Mouse (Mus musculus): ENCODE data around the gene A630001G21Rik. TPM values are rescaled to one million over a fixed set of nuclear protein-coding genes. Genes with fewer than 3 reads are reported as not detected.
"Not testable (repeated sequence)": the region's sequence is repeated elsewhere in the genome, so short reads cannot be mapped to it uniquely, and the experiment has no call there.

Gene A630001G21Rik
- 0.59 and 0.80 TPM in 2 replicates for polyA plus RNA-seq (2014; fragmentation: Nextera tagmentation; extraction: Ambion mirVana)

DNA sequence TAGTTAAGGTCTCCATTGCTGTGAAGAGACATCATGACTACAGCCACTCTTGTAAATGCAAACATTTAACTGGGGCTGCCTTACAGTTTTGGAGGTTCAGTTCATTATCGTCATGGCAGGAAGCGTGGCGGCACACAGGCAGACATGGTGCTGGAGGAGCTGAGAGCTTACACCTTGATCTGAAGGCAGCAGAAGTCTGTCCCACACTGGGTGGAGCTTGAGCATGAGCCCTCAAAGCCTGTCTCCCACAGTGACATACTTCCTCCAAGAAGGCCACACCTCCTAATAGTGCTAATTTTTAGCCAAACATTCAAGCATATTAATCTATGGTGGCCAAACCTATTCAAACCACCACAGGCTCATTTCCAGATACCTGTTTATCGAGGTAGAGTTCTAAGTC, at the start of gene A630001G21Rik:
Gene A630001G21Rik (minus strand): TSS at position 208 of the 400 bp plus-strand sequence.
- Histone ChIP-seq H3K9ac (replicated peaks; ENCODE audit: low read length) (no peak within 1 kb of the TSS), H3K4me3 (replicated peaks; ENCODE audit: low read depth, low read length) (no peak within 1 kb of the TSS), H3K36me3 (ENCODE audit: control insufficient read depth, insufficient read depth, low read length) (no peaks in the 10 kb centered on the region), H3K4me2 (ENCODE audit: low read length) (no peak within 1 kb of the TSS), H3K9me3 (ENCODE audit: control insufficient read depth, low read length) (no peaks in the 10 kb centered on the region), H3K4me1 (ENCODE audit: control insufficient read depth, insufficient read depth, low read length) (no peaks in the 10 kb centered on the region), H3K27me3 (ENCODE audit: control insufficient read depth, insufficient read depth, low read length) (no peaks in the 10 kb centered on the region), H3K27ac (replicated peaks; ENCODE audit: low read depth, low read length) (no peak within 1 kb of the TSS)
- ATAC-seq (ENCODE audit: low FRiP score, low TSS enrichment): no peak
- 90% methylated on average over 4 of the region's 4 CpGs for WGBS
- no peak for DNase-seq

DNA sequence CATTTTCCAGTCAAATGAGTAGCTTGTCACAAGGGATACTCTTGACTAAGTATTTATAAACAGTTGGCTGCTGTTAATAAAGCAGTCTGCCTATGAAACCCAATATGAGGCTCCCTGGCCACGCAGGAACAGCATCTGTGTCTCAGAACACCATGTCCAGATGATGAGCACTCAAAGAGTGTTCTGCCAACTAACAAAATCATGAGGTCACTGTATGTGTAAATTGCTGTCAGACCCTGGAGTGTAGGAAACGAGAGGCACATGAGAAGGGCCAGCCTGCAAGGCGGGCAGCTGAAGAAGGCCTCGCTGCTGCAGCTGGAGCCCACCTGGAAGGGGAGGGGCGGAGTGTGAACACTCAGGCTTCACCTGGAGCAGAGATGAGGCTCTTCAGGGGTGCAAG, 48.7 kb upstream of the A630001G21Rik start:
- H3K9me3 ChIP-seq (ENCODE audit: control insufficient read depth, low read length): no peaks in the 10 kb centered on the region
- H3K4me3 ChIP-seq (replicated peaks; ENCODE audit: low read depth, low read length): no peak overlapping the region
- peaks cover 24% of the 10 kb centered on the region for H3K36me3 ChIP-seq (ENCODE audit: control insufficient read depth, insufficient read depth, low read length)
- DNase-seq: no peak
- no peaks in the 10 kb centered on the region for H3K4me1 ChIP-seq (ENCODE audit: control insufficient read depth, insufficient read depth, low read length)
- H3K27me3 ChIP-seq (ENCODE audit: control insufficient read depth, insufficient read depth, low read length): no peaks in the 10 kb centered on the region
- ATAC-seq (ENCODE audit: low FRiP score, low TSS enrichment): no peak
- H3K4me2 ChIP-seq (ENCODE audit: low read length): no peak overlapping the region
- 92% methylated on average over 5 of the region's 5 CpGs for WGBS
- H3K9ac ChIP-seq (replicated peaks; ENCODE audit: low read length): no peak overlapping the region
- H3K27ac ChIP-seq (replicated peaks; ENCODE audit: low read depth, low read length): no peak overlapping the region

DNA sequence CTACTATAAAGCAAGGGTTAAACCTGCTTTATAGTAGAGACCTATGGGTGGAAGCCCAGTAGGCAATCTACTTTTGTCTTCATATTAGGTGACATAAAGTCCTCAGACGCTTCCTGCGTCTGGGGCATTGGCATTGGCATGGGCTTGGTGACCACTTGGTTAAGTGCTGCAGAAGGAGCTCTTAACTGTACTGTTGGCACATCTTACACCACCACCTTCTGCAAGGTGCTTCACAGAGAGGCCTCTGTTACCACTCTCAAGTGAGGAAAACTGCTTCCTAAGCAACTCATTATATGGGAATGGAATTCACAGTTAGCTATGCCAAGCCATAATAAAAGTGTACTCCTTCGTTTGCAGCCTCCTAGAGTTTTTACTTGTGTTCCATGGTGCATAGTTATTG, 46.5 kb upstream of the A630001G21Rik start:
- no peak for ATAC-seq (ENCODE audit: low FRiP score, low TSS enrichment)
- Histone ChIP-seq H3K4me3 (replicated peaks; ENCODE audit: low read depth, low read length) (no peak overlapping the region), H3K27me3 (ENCODE audit: control insufficient read depth, insufficient read depth, low read length) (no peaks in the 10 kb centered on the region), H3K9me3 (ENCODE audit: control insufficient read depth, low read length) (no peaks in the 10 kb centered on the region), H3K4me2 (ENCODE audit: low read length) (no peak overlapping the region), H3K4me1 (ENCODE audit: control insufficient read depth, insufficient read depth, low read length) (no peaks in the 10 kb centered on the region), H3K9ac (replicated peaks; ENCODE audit: low read length) (no peak overlapping the region), H3K27ac (replicated peaks; ENCODE audit: low read depth, low read length) (no peak overlapping the region), H3K36me3 (ENCODE audit: control insufficient read depth, insufficient read depth, low read length) (peaks cover 33% of the 10 kb centered on the region)
- WGBS: 89% methylated on average over 3 of the region's 3 CpGs
- DNase-seq: no peak

DNA sequence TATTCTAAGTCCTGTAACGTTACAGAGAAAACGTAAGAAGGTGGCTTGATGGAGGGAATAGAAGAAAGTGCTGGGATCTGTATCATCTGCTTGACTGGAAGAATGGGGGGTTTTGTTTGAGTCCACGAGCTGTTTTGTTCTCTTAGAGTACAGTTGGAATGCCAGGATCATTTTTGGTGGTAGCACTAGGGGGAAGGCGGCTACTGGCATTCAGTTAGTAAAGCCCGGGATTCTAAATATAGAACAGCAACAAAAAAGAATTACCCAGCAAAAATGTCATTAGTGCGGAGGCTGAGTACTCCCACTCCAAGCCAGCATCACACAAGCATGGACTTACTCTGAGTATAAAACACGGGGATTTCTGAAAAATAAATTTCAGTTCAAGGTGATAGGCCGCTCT, 43.8 kb upstream of the A630001G21Rik start:
- ATAC-seq (ENCODE audit: low FRiP score, low TSS enrichment) (no peak), DNase-seq (no peak)
- Histone ChIP-seq H3K4me2 (ENCODE audit: low read length) (no peak overlapping the region), H3K36me3 (ENCODE audit: control insufficient read depth, insufficient read depth, low read length) (peaks cover 42% of the 10 kb centered on the region), H3K4me1 (ENCODE audit: control insufficient read depth, insufficient read depth, low read length) (no peaks in the 10 kb centered on the region), H3K9ac (replicated peaks; ENCODE audit: low read length) (no peak overlapping the region), H3K4me3 (replicated peaks; ENCODE audit: low read depth, low read length) (no peak overlapping the region), H3K27ac (replicated peaks; ENCODE audit: low read depth, low read length) (no peak overlapping the region), H3K9me3 (ENCODE audit: control insufficient read depth, low read length) (no peaks in the 10 kb centered on the region), H3K27me3 (ENCODE audit: control insufficient read depth, insufficient read depth, low read length) (no peaks in the 10 kb centered on the region)
- 94% methylated on average over 8 of the region's 8 CpGs for WGBS

DNA sequence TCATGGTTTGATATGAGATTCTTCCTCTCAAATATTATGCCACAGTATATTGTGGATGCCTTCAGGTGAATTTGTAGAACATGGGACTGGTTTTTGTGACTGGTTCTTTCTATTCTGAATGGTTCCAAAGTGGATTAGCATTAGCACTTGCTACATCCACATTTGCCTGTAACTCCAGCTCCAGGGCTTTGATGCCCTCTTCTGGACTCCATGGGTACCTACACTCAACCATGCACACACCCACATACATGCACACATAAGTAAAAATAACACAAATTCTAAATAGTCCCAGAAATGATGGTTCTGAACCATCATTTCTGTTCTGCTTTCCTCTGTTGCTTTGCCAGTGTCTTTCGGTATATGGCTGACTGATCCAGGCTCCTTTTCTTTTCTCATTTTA, 41.3 kb upstream of the A630001G21Rik start:
- no peaks in the 10 kb centered on the region for H3K9me3 ChIP-seq (ENCODE audit: control insufficient read depth, low read length)
- H3K4me3 ChIP-seq (replicated peaks; ENCODE audit: low read depth, low read length): no peak overlapping the region
- peaks cover 32% of the 10 kb centered on the region for H3K36me3 ChIP-seq (ENCODE audit: control insufficient read depth, insufficient read depth, low read length)
- no peaks in the 10 kb centered on the region for H3K27me3 ChIP-seq (ENCODE audit: control insufficient read depth, insufficient read depth, low read length)
- no peaks in the 10 kb centered on the region for H3K4me1 ChIP-seq (ENCODE audit: control insufficient read depth, insufficient read depth, low read length)
- DNase-seq: no peak
- no peak overlapping the region for H3K27ac ChIP-seq (replicated peaks; ENCODE audit: low read depth, low read length)
- 97% methylated on average over 1 of the region's 1 CpGs for WGBS
- no peak for ATAC-seq (ENCODE audit: low FRiP score, low TSS enrichment)
- H3K4me2 ChIP-seq (ENCODE audit: low read length): no peak overlapping the region
- no peak overlapping the region for H3K9ac ChIP-seq (replicated peaks; ENCODE audit: low read length)

DNA sequence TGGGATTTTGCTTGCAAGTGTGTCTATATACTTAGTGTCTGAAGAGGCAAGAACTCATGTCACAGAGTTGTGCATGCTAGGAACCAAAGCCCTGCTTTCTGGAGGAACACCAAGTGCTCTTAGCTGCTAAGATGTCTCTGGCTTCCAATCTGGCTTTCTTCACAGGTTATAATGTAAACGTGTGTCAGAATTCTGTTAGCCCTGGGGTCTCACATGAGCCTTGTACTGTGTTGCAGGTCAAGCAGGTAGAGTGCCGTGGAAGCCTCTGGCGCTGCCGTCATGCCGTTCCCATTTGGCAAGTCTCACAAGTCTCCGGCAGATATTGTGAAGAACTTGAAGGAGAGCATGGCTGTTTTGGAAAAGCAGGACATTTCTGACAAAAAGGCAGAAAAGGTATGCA, 39.7 kb upstream of the A630001G21Rik start:
- WGBS: 97% methylated on average over 6 of the region's 6 CpGs
- ATAC-seq (ENCODE audit: low FRiP score, low TSS enrichment): no peak
- H3K36me3 ChIP-seq (ENCODE audit: control insufficient read depth, insufficient read depth, low read length): peaks cover 29% of the 10 kb centered on the region

DNA sequence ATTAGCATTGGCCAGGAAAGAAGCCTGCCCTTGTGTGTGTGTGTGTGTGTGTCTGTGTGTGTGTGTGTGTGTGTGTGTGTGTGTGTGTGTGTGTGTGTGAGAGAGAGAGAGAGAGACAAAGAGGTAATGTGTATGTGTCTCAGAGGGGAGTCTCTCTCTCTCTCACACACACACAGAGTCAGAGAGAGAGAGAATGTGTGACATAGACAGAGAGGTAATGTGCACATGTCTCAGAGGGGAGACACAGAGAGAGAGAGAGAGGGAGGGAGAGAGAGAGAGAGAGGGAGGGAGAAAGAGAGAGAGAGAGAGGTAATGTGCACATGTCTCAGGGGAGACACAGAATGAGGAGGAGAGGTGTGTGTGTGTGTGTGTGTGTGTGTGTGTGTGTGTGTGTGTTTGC, 35.8 kb upstream of the A630001G21Rik start:
- H3K36me3 ChIP-seq (ENCODE audit: control insufficient read depth, insufficient read depth, low read length); H3K4me2 ChIP-seq (ENCODE audit: low read length); DNase-seq; ATAC-seq (ENCODE audit: low FRiP score, low TSS enrichment); H3K4me3 ChIP-seq (replicated peaks; ENCODE audit: low read depth, low read length); H3K27ac ChIP-seq (replicated peaks; ENCODE audit: low read depth, low read length); H3K4me1 ChIP-seq (ENCODE audit: control insufficient read depth, insufficient read depth, low read length); H3K27me3 ChIP-seq (ENCODE audit: control insufficient read depth, insufficient read depth, low read length); H3K9me3 ChIP-seq (ENCODE audit: control insufficient read depth, low read length); H3K9ac ChIP-seq (replicated peaks; ENCODE audit: low read length): not testable (repeated sequence)

More for the DNA sequence above, 39.7 kb upstream of the A630001G21Rik start:
- DNase-seq: no peak
- Histone ChIP-seq H3K4me3 (replicated peaks; ENCODE audit: low read depth, low read length) (no peak overlapping the region), H3K27ac (replicated peaks; ENCODE audit: low read depth, low read length) (no peak overlapping the region), H3K27me3 (ENCODE audit: control insufficient read depth, insufficient read depth, low read length) (no peaks in the 10 kb centered on the region), H3K4me1 (ENCODE audit: control insufficient read depth, insufficient read depth, low read length) (no peaks in the 10 kb centered on the region), H3K4me2 (ENCODE audit: low read length) (no peak overlapping the region), H3K9ac (replicated peaks; ENCODE audit: low read length) (no peak overlapping the region), H3K9me3 (ENCODE audit: control insufficient read depth, low read length) (no peaks in the 10 kb centered on the region)

DNA sequence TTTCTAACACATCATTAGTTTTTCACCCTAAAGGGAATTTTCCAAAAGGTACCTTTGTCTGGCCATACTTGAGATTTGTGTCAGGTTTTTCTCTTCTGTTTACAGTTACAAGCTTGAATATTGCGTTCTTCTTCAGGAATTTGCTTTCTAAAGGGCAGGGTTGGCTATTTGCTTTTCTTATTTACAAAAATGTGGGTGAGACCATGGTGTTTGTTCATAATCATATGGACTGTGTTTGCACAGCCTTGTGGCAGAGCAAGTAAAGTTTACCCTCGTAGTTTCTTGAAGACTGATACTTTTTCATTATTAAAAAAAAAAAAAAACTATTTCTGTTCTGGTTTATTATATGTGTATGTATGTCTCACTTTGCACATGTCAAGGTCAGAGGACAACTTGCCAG, 32.3 kb upstream of the A630001G21Rik start:
- no peak overlapping the region for H3K9ac ChIP-seq (replicated peaks; ENCODE audit: low read length)
- WGBS: 94% methylated on average over 2 of the region's 2 CpGs
- ATAC-seq (ENCODE audit: low FRiP score, low TSS enrichment) (no peak), DNase-seq (no peak)
- H3K4me2 ChIP-seq (ENCODE audit: low read length): no peak overlapping the region
- H3K4me3 ChIP-seq (replicated peaks; ENCODE audit: low read depth, low read length): no peak overlapping the region
- no peak overlapping the region for H3K27ac ChIP-seq (replicated peaks; ENCODE audit: low read depth, low read length)
- H3K36me3 ChIP-seq (ENCODE audit: control insufficient read depth, insufficient read depth, low read length): no peaks in the 10 kb centered on the region
- H3K27me3 ChIP-seq (ENCODE audit: control insufficient read depth, insufficient read depth, low read length): no peaks in the 10 kb centered on the region
- H3K9me3 ChIP-seq (ENCODE audit: control insufficient read depth, low read length): no peaks in the 10 kb centered on the region
- no peaks in the 10 kb centered on the region for H3K4me1 ChIP-seq (ENCODE audit: control insufficient read depth, insufficient read depth, low read length)

DNA sequence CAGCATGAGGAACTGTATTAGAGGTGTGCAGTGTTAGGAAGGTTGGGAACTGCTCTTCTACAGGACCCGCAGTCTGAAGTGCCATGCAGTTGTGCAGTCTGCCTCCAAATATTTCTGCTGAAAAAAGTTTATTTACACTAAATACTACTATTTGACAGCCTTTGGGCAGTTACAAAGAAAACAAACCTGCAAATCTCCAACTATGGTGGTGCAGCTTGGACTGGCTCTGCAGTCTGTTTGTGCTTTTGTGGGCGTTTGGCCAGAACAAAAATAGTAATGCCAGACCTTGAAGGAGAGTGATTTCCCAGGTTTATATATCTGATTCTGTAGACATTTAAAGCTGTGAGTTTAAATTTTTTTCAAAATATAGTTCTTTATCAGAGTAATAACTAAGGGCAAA, 31.9 kb upstream of the A630001G21Rik start:
- H3K4me3 ChIP-seq (replicated peaks; ENCODE audit: low read depth, low read length): no peak overlapping the region
- H3K9ac ChIP-seq (replicated peaks; ENCODE audit: low read length): no peak overlapping the region
- H3K36me3 ChIP-seq (ENCODE audit: control insufficient read depth, insufficient read depth, low read length): no peaks in the 10 kb centered on the region
- H3K9me3 ChIP-seq (ENCODE audit: control insufficient read depth, low read length): no peaks in the 10 kb centered on the region
- ATAC-seq (ENCODE audit: low FRiP score, low TSS enrichment) (no peak), DNase-seq (no peak)
- H3K4me2 ChIP-seq (ENCODE audit: low read length): no peak overlapping the region
- H3K4me1 ChIP-seq (ENCODE audit: control insufficient read depth, insufficient read depth, low read length): no peaks in the 10 kb centered on the region
- WGBS: 90% methylated on average over 2 of the region's 2 CpGs
- H3K27me3 ChIP-seq (ENCODE audit: control insufficient read depth, insufficient read depth, low read length): no peaks in the 10 kb centered on the region
- H3K27ac ChIP-seq (replicated peaks; ENCODE audit: low read depth, low read length): no peak overlapping the region
